Mouse (Mus musculus): ENCODE measurements at regions not wholly inside any gene's neighbourhood (a gene's known extent, or its start where the extent isn't known, plus 50 kb on each side); places are given as distances from the start of the nearest gene placed in this dataset.

DNA sequence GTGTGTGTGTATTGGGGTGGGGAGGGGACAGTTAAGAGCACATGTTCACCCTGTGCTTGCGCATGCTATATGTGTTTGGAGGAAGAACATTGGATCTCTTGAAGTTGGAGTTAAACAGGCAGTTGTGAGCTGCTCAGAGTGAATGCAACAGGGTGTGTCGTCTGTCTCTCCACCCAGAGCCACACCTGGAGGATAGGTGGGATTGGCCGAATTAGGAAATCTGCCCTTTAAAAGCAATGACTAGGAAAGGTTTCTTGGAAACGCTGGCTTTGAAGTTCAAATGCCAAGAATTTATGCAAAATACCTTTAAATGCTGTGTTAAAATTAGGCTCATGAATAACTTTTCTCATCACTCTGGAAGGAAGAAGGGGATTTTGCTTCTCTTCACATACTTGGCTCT is 436.9 kb downstream of the Ofcc1 start:
- TF ChIP-seq HCFC1 (IDR thresholded peaks at IDR 0.05; ENCODE audit: low read depth, low read length) (no peak), MYB (IDR thresholded peaks at IDR 0.05; ENCODE audit: low read depth, low read length) (no peak), ZKSCAN1 (IDR thresholded peaks at IDR 0.05; ENCODE audit: low read depth, low read length) (no peak), TBP (IDR thresholded peaks at IDR 0.05; ENCODE audit: low read depth, low read length) (no peak), ZC3H11A (IDR thresholded peaks at IDR 0.05; ENCODE audit: low read depth, low read length) (no peak), ZNF384 (IDR thresholded peaks at IDR 0.05; ENCODE audit: low read depth, low read length) (no peak), CTCF (IDR thresholded peaks at IDR 0.05 in 2 of 3, conservative IDR thresholded peaks at IDR 0.05 in 1 of 3; ENCODE audit: control insufficient read depth in 1 of 3, insufficient read depth in 1 of 3, low read depth in 2 of 3, low read length in 3 of 3, poor library complexity in 1 of 3, severe bottlenecking in 1 of 3) (no peak), ELF1 (IDR thresholded peaks at IDR 0.05; ENCODE audit: low read depth, low read length) (no peak), NELFE (IDR thresholded peaks at IDR 0.05; ENCODE audit: low read depth, low read length) (no peak), MXI1 (IDR thresholded peaks at IDR 0.05; ENCODE audit: low read depth, low read length) (no peak), MAFK (IDR thresholded peaks at IDR 0.05; ENCODE audit: borderline replicate concordance, low read depth, low read length) (no peak), CHD2 (IDR thresholded peaks at IDR 0.05; ENCODE audit: low read length) (no peak)
- DNase-seq (ENCODE audit: low read depth, low spot score), result no peak
- Histone ChIP-seq H3K9ac (ENCODE audit: control insufficient read depth, low read depth, low read length, poor library complexity, severe bottlenecking) (no peak overlapping the region), H3K79me2 (ENCODE audit: control insufficient read depth, insufficient read depth, low read length, poor library complexity) (no peaks in the 10 kb centered on the region), H3K27ac (ENCODE audit: control insufficient read depth, low read depth, low read length) (no peak overlapping the region), H3K4me3 (ENCODE audit: control insufficient read depth in 1 of 2, insufficient read depth in 1 of 2, low read depth in 2 of 2, low read length in 2 of 2) (no peak overlapping the region), H3K27me3 (ENCODE audit: control insufficient read depth in 1 of 2, insufficient read depth in 2 of 2, low read length in 2 of 2) (no peaks in the 10 kb centered on the region), H3K4me1 (ENCODE audit: control insufficient read depth in 1 of 2, insufficient read depth in 2 of 2, low read length in 2 of 2) (no peaks in the 10 kb centered on the region), H3K36me3 (ENCODE audit: control insufficient read depth in 1 of 2, insufficient read depth in 2 of 2, low read length in 2 of 2) (no peaks in the 10 kb centered on the region), H3K9me3 (replicated peaks; ENCODE audit: insufficient read depth, low read length) (no peaks in the 10 kb centered on the region)

DNA sequence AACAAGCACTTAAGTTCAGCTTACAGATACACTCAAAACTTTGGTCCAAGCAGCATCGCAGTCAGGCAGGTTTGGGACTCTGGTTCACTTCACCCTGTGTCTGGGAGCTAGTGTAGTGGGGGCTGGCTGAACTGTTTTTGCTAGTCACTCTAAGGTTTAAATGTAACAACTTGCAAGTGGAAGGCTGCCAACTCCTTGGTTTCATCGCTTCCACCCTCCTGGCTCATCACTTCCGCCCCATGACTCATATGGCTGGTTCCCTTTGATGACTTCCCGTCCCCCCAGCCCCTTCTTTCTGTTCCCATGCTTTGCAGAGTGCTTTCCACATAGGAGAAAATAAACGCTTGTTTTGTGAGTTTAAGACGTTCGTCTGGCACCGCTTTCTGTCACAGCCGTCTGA is 438.1 kb downstream of the Ofcc1 start:
- DNase-seq (ENCODE audit: low read depth, low spot score), result no peak
- H3K79me2 ChIP-seq (ENCODE audit: control insufficient read depth, insufficient read depth, low read length, poor library complexity), result no peaks in the 10 kb centered on the region
- H3K36me3 ChIP-seq (ENCODE audit: control insufficient read depth in 1 of 2, insufficient read depth in 2 of 2, low read length in 2 of 2), result no peaks in the 10 kb centered on the region
- H3K4me3 ChIP-seq (ENCODE audit: control insufficient read depth in 1 of 2, insufficient read depth in 1 of 2, low read depth in 2 of 2, low read length in 2 of 2), result no peak overlapping the region
- no peaks in the 10 kb centered on the region for H3K4me1 ChIP-seq (ENCODE audit: control insufficient read depth in 1 of 2, insufficient read depth in 2 of 2, low read length in 2 of 2)
- TF ChIP-seq POLR2A (IDR thresholded peaks at IDR 0.05; ENCODE audit: control insufficient read depth in 1 of 2, insufficient read depth in 1 of 2, low read depth in 1 of 2, low read length in 2 of 2, poor library complexity in 1 of 2), result no peak
- no peaks in the 10 kb centered on the region for H3K27me3 ChIP-seq (ENCODE audit: control insufficient read depth in 1 of 2, insufficient read depth in 2 of 2, low read length in 2 of 2)
- no peak overlapping the region for H3K27ac ChIP-seq (ENCODE audit: control insufficient read depth, low read depth, low read length)
- H3K9me3 ChIP-seq (replicated peaks; ENCODE audit: insufficient read depth, low read length), result no peaks in the 10 kb centered on the region
- no peak overlapping the region for H3K9ac ChIP-seq (ENCODE audit: control insufficient read depth, low read depth, low read length, poor library complexity, severe bottlenecking)

- Histone ChIP-seq H3K79me2 (ENCODE audit: control insufficient read depth, insufficient read depth, low read length, poor library complexity) (no peaks in the 10 kb centered on the region), H3K9ac (ENCODE audit: control insufficient read depth, low read depth, low read length, poor library complexity, severe bottlenecking) (no peak overlapping the region), H3K27me3 (ENCODE audit: control insufficient read depth in 1 of 2, insufficient read depth in 2 of 2, low read length in 2 of 2) (no peaks in the 10 kb centered on the region), H3K36me3 (ENCODE audit: control insufficient read depth in 1 of 2, insufficient read depth in 2 of 2, low read length in 2 of 2) (no peaks in the 10 kb centered on the region), H3K9me3 (replicated peaks; ENCODE audit: insufficient read depth, low read length) (no peaks in the 10 kb centered on the region), H3K4me3 (ENCODE audit: control insufficient read depth in 1 of 2, insufficient read depth in 1 of 2, low read depth in 2 of 2, low read length in 2 of 2) (no peak overlapping the region), H3K27ac (ENCODE audit: control insufficient read depth, low read depth, low read length) (no peak overlapping the region), H3K4me1 (ENCODE audit: control insufficient read depth in 1 of 2, insufficient read depth in 2 of 2, low read length in 2 of 2) (no peaks in the 10 kb centered on the region)
- no peak for DNase-seq (ENCODE audit: low read depth, low spot score)
- no peak for TF ChIP-seq CHD2 (IDR thresholded peaks at IDR 0.05; ENCODE audit: low read length)
- no peak for TF ChIP-seq USF1 (IDR thresholded peaks at IDR 0.05; ENCODE audit: low read depth, low read length)
- TF ChIP-seq MXI1 (IDR thresholded peaks at IDR 0.05; ENCODE audit: low read depth, low read length), result no peak
- no peak for TF ChIP-seq POLR2A (IDR thresholded peaks at IDR 0.05; ENCODE audit: control insufficient read depth in 1 of 2, insufficient read depth in 1 of 2, low read depth in 1 of 2, low read length in 2 of 2, poor library complexity in 1 of 2)
- no peak for TF ChIP-seq MAFK (IDR thresholded peaks at IDR 0.05; ENCODE audit: borderline replicate concordance, low read depth, low read length)
- no peak for TF ChIP-seq UBTF (IDR thresholded peaks at IDR 0.05; ENCODE audit: borderline replicate concordance, insufficient read depth, low read depth, low read length)
- no peak for TF ChIP-seq GABPA (IDR thresholded peaks at IDR 0.05; ENCODE audit: low read depth, low read length)
- no peak for TF ChIP-seq ZC3H11A (IDR thresholded peaks at IDR 0.05; ENCODE audit: low read depth, low read length)
Measured at GRCm38 (mm10) chr13:39907720-39908119, 453.5 kb downstream of the Ofcc1 start.

Data from MEL (cell line).